Mouse (Mus musculus) thymus, postnatal 4 days (tissue): ENCODE measurements around the gene Arsa.

Experiments
- DNase-seq: peaks from one replicate; pipeline ENCODE4 v3.0.0; 2021

Arsa gene

DNA sequence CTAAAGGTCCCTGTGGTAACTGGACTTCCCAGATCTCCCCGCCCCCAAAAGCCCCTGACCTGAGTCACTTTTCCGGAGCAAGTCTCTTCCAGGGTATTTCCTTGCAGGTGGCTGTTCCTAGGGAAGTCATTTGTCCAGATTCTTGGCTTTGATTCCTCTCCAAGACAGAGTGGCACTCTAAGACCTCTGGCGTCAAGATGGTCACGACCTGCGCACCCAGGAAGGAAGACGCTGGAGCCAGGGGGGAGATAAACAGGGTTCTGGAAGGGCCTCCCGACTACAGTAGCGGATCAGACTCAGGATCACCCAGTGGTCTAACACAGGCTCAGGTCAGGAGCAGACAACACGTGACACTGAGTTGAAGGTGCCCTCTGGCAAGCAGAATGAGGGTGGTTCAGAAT lies at the start of gene Arsa:
TSS of gene Arsa (minus strand) at position 335 of the 401 bp plus-strand sequence.
- DNase-seq, result no peak

GRCm38 (mm10) chr15:89526776-89527325 lies 49.6 kb upstream of the Arsa start:
- no peak for DNase-seq

- no peak for DNase-seq
Observed at GRCm38 (mm10) chr15:89525896-89526295, 48.7 kb upstream of the Arsa start.

DNA sequence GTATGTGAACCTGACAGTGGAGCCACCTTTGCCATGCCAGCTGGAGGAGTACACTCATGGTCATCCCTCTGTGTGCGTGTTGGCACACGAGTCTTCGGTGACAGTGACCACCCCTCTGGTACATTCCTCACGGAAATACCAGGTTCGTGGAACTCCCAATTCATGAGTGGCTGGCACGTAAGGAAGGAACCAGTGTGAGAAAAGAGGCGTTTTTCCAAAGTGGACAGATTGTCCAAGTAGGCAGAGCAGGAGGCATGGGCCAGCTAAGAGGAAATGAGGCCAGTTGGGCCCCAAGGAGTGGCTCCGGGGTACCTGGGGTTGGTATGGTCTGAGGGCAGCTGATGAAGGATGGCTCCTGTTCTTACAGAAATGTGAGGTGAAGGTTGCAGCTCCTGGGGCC lies 48.2 kb upstream of the Arsa start:
- no peak for DNase-seq

DNA sequence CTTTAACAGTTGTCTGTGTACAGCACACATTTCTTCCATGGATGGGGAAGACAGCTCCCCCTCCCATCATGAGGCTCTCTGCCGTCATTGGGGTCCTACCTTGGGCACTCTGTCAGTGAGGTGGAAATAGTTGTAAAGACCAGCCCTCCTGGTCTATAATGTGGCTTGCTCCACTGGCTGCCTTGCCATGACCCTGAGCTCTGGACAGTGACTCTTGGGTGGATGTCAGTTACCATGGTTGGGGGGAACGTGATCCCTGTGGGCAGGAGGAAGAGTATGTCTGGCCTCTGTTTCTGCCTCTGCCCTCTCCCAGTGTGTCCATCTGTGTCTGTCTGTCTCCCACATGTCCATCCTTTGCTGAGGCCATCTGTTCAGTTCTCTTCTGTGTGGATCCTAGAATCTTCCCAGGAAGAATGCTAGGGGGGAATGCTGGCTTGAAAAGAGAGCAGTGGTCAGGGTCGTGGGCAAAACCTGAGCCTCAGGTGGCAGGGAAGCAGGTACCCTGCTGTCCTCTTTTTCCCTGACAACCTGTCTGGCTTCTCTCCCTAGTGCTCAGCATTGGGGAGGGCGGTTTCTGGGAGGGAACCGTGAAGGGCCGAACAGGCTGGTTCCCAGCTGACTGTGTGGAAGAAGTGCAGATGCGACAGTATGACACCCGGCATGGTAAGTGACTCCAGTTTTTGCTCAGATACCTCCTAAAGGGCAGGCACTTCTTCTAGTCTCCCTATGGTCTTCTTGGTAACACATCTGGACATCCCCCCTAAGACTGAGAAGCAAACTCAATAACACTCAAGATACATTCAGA lies 47.6 kb upstream of the Arsa start:
- no peak for DNase-seq

DNA sequence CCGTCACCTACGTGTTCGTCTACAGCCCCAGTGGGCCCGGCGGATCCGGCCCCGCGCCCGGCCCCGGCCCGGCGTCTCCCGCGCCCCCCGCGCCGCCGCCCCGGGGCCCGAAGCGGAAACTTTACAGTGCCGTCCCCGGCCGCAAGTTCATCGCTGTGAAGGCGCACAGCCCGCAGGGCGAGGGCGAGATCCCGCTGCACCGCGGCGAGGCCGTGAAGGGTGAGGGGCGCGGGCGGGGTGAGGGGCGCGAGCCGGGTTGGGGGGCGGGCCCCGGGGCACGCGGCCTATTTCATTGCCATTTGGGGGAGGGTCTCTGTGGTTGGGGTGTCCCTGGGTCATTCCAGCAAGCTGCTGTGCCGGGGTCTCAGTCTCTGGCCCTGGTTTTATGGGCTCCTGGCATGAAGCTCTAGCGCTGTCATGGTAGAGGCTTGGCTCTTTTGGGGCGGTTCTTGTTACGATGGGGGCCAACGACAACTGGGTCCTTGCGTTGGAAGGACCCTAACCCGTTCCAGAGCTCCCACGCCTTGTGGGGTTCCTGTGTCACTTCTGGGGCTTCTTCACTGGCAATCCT lies 46.9 kb upstream of the Arsa start:
- no peak for DNase-seq

DNA sequence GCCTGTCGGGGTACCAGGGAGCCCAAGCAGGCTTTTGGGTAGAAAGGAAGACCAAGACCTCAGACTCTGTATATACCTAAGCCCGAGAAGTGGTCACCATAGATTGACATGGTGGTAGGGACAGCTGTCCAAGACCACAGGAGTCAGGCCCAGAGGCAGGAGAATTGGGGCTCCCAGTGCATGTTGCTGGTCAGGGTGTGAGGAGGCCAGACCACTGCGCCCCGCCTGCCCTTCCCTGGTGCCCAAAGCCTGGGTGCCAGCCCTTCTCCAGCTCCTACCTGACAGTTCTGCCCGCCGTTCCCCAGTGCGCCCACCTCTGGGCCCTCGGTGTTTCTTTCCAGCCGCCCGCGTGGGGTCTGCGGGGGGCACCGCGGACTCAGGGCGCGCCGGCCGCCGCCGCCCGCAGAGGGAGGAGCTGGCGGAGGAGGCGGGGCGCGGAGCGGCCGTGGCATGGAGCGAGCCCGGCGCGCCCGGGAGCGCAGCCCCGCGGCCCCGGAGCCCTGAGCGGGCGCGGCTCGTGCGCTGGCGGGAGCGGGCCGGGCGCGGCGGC lies 46.1 kb upstream of the Arsa start:
- no peak for DNase-seq

GRCm38 (mm10) chr15:89522566-89523282 lies 45.5 kb upstream of the Arsa start:
- no peak for DNase-seq

DNA sequence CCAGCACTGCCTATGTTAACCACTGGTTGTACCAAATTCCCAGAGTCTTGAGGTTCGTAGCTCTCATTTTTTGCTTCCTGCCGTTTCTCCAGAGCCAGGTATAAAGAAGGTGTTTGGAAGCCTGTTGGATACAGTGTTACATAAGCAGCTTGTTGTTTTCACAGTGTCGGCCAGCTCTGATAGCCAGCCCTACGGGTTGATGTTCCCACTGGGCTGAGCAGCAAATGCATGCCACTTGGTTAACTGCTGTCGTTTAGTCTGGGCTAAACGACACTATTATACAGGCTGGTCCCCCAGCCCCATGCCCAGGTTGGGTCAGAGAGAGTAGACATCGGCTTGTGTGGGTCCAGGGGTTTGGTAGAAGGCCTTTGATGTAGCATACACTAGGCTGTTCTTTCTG lies 44.7 kb upstream of the Arsa start:
- no peak for DNase-seq

DNA sequence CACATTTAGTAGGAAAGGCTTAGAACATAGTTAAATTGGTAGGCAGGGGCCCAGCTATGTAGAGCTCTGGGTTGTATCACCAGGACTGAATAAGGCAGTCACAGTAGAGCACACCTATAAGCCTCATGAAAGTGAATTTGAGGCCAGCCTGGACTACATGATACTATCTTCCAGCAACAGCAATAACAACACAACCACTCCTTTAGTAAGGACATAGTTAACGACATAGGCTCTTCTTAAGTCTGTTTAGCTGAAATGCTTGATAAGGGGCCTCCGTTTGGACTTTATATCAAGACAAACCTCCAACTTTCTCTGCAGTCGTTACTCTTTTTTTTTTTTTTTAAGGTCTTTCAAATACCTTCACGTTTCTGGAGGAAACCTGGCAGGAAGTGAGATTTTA lies 35.5 kb upstream of the Arsa start:
- DNase-seq, result no peak

DNA sequence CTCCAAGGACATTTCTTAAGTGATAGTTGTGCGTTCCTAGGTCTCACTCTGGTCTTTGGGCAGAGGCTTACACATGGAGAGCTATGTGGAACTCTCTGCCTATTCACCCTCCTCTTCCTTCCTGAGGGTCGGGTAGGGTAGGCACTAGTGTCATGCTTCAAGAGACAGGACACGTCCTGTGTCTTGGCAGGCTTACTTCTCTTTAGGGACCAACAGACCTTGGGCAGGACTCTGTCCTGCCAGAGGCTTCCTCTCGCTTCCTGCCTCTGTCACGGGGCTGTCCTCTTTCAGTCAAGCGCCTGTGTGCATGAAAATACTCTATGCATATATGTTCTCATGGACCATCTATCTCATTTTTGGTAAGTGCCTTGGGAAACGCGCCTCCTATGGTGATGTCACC lies 30.5 kb upstream of the Arsa start:
- DNase-seq, result no peak

- no peak for DNase-seq
Observed at GRCm38 (mm10) chr15:89504838-89505237, 27.6 kb upstream of the Arsa start.

DNA sequence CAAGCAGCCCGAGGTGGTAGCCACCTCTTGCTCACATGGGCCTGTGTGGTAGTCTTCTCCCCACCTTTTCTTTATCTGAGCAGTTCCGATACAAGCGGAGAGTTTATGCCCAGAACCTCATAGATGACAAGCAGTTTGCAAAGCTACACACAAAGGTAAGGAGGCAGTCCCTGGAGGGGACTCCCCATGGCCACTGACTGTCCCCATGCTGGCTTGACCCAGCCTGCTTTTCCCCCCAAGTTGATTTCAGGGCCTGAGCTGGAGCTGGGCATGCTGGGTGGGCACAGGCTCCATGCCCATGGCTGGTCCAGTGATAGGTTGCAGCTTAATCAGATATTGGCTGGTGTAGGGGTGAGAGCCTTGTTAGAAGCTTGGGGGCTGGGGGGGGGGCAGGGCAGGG lies 24.1 kb upstream of the Arsa start:
- DNase-seq, result no peak

DNA sequence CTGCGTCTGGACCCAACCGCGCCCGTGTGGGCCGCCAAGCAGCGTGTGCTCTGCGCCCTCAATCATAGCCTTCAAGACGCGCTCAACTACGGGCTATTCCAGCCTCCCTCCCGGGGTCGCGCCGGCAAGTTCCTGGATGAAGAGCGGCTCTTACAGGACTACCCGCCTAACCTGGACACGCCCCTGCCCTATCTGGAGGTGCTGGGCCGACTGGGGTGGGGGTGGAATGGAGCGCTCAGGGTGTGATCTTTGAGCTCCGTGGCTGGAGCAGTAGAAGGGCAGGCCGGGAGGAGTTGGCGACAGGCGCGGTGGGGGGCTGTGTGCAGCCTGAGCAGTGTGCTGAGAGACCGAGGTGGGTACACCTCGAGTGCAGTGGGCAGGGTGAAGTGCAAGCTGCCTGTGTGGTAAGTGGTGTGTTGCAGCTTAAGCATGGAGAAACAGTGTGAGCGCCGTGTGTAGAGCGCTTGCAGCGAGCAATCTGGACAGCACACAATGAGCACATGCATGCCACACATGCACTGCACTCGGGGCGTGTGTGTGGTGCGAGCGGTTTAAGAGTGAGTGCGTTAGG lies 23.1 kb upstream of the Arsa start:
- DNase-seq, result no peak

DNA sequence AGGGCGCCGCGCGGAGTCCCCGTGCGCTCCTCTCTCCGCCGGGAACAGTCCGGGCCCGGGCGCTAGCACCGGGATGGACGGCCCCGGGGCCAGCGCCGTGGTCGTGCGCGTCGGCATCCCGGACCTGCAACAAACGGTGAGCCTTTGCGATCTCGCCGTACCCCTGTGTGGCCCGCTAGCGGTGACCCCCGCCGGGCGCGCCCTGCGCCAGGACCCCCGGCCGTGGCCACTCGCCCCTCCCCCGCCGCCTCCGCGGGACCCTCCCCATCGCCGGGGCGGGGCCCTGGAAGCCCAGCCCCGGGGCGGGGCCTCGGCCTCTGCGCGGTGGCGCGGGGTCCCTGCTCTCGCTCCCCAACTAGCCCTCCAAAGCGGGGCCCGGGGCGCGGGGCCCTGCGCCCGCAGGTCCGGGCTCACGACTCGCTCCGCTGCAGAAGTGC lies 22.6 kb upstream of the Arsa start:
- DNase-seq, result peak; percentile 75

DNA sequence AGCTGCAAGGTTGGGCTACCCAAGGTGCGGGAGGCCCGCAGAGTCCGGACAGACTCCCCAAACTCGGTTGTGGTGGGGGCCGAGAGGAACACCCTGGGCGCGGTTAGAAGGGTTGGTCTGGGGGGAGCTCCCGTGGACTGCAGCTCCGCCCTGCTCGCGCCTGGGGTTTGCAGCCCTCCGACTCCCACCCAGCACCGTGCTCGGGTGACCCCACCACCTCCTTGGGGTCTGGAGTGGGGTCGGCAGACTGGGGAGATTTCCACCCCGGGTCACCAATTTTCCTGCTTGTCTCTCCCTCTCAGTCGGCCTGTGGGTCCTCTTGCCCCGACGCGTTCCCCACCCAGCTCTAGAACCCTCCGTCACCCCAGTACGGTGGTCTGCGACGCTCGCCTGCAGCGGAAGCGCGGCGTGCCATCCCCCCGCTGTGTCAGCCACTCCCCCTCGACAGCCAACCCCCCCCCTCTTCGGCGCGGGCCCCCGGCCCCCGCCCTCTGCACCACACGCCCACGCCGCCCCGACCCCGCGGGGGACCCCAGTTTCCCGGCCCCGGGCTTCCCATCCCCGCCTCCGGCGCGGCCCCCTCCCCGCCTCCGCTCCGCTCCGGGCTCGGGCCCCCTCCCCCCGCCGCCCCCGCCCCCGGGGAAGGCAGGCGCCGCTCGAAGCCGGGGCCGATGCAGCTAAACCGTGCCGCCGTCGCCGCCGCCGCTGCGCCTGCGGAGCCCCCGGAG lies 21.9 kb upstream of the Arsa start, which contains the start of gene Shank3:
TSS of gene Shank3 (plus strand) at position 663 of the 728 bp plus-strand sequence.
- peak; percentile 69 for DNase-seq

- peak; percentile 79 for DNase-seq
Observed at GRCm38 (mm10) chr15:89498049-89498960, 21.1 kb upstream of the Arsa start.

GRCm38 (mm10) chr15:89497391-89498048 lies 20.3 kb upstream of the Arsa start:
- peak; percentile 14 for DNase-seq

GRCm38 (mm10) chr15:89496841-89497240 lies 19.6 kb upstream of the Arsa start:
- no peak for DNase-seq

DNA sequence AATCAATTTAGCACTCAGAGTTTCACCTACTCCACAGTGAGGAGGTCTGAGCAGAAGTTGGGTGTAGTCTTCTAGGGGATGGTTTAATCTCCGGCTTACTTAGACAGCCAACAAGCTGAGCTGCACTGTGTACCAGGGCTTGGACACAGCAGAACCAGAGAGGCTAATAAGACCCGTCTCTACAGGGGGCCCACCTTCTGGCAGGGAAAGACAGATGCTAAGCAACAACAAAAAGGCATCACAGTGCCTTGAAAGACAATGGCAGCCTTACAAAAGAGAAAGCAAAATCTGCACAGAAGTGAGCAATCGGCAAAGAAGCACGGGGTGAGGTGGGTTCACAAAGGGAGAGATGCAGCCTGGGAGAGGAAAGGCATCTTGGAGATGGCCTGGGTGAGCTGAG lies 18.9 kb upstream of the Arsa start:
- DNase-seq, result no peak

GRCm38 (mm10) chr15:89494970-89495369 lies 17.7 kb upstream of the Arsa start:
- DNase-seq, result peak; percentile 29
